Mouse (Mus musculus): ENCODE data around the gene Calu. TPM values are rescaled to one million over a fixed set of nuclear protein-coding genes. Genes with fewer than 3 reads are reported as not detected.
A peak's percentile ranks its signal among the peaks of the same experiment; 100 is the strongest.
"Not testable (repeated sequence)": the region's sequence is repeated elsewhere in the genome, so short reads cannot be mapped to it uniquely, and the experiment has no call there.

The Calu gene
- polyA plus RNA-seq, 1 experiment from 2014 or later = 225 TPM

GRCm38 (mm10) chr6:29322735-29323134 is 25.1 kb upstream of the Calu start:
- WGBS = 85% methylated on average over 4 of the region's 4 CpGs
- H3K4me1 ChIP-seq = peaks cover 4% of the 10 kb centered on the region; the same call in 1 of the 2 replicates
- no peaks in the 10 kb centered on the region for H3K36me3 ChIP-seq (replicated peaks)
- no peak for DNase-seq (ENCODE audit: extremely low spot score, low spot score)
- no peaks in the 10 kb centered on the region for H3K9me3 ChIP-seq
- no peak overlapping the region for H3K4me3 ChIP-seq
- H3K27ac ChIP-seq = no peak overlapping the region
- H3K27me3 ChIP-seq (ENCODE audit: poor library complexity, severe bottlenecking) = no peaks in the 10 kb centered on the region

GRCm38 (mm10) chr6:29326961-29327360 is 20.9 kb upstream of the Calu start:
- Histone ChIP-seq H3K9me3 (no peaks in the 10 kb centered on the region), H3K27ac (no peak overlapping the region), H3K27me3 (ENCODE audit: poor library complexity, severe bottlenecking) (no peaks in the 10 kb centered on the region), H3K4me1 (no peaks in the 10 kb centered on the region), H3K4me3 (no peak overlapping the region), H3K36me3 (replicated peaks) (no peaks in the 10 kb centered on the region)
- no peak for DNase-seq (ENCODE audit: extremely low spot score, low spot score)
- 90% methylated on average over 9 of the region's 9 CpGs for WGBS

GRCm38 (mm10) chr6:29329514-29329913 is 18.4 kb upstream of the Calu start:
- Histone ChIP-seq H3K4me1 (no peaks in the 10 kb centered on the region), H3K36me3 (replicated peaks) (no peaks in the 10 kb centered on the region), H3K4me3 (no peak overlapping the region), H3K27ac (no peak overlapping the region), H3K9me3 (no peaks in the 10 kb centered on the region), H3K27me3 (ENCODE audit: poor library complexity, severe bottlenecking) (no peaks in the 10 kb centered on the region)
- WGBS = 80% methylated on average over 4 of the region's 4 CpGs
- no peak for DNase-seq (ENCODE audit: extremely low spot score, low spot score)

GRCm38 (mm10) chr6:29346512-29346911 is 1.4 kb upstream of the Calu start:
- H3K27ac ChIP-seq; H3K9me3 ChIP-seq; H3K27me3 ChIP-seq (ENCODE audit: poor library complexity, severe bottlenecking); DNase-seq (ENCODE audit: extremely low spot score, low spot score); H3K4me3 ChIP-seq; H3K36me3 ChIP-seq (replicated peaks): not testable (repeated sequence)
- peaks cover 17% of the 10 kb centered on the region for H3K4me1 ChIP-seq
- 91% methylated on average over 2 of the region's 2 CpGs for WGBS

GRCm38 (mm10) chr6:29347189-29347588 is 680 bp upstream of the Calu start:
- Histone ChIP-seq H3K27ac (peak overlapping the region; percentile 95), H3K4me1 (peaks cover 17% of the 10 kb centered on the region), H3K36me3 (replicated peaks) (0 out of 2 replicates have a peak, but pooled peaks cover 6% of the 10 kb centered on the region), H3K27me3 (ENCODE audit: poor library complexity, severe bottlenecking) (no peaks in the 10 kb centered on the region), H3K9me3 (no peaks in the 10 kb centered on the region), H3K4me3 (peak overlapping the region; percentile 92)
- 46% methylated on average over 7 of the region's 7 CpGs for WGBS
- DNase-seq (ENCODE audit: extremely low spot score, low spot score) = no peak

GRCm38 (mm10) chr6:29348371-29348724 is 479 bp downstream of the Calu start:
- peak overlapping the region; percentile 95 for H3K27ac ChIP-seq
- peak overlapping the region; percentile 92 for H3K4me3 ChIP-seq
- WGBS = under 1% methylated on average over 15 of the region's 15 CpGs
- no peaks in the 10 kb centered on the region for H3K27me3 ChIP-seq (ENCODE audit: poor library complexity, severe bottlenecking)
- DNase-seq (ENCODE audit: extremely low spot score, low spot score) = no peak
- 0 out of 2 replicates have a peak, but pooled peaks cover 6% of the 10 kb centered on the region for H3K36me3 ChIP-seq (replicated peaks)
- H3K9me3 ChIP-seq = no peaks in the 10 kb centered on the region
- peaks cover 17% of the 10 kb centered on the region for H3K4me1 ChIP-seq

- no peak for DNase-seq (ENCODE audit: extremely low spot score, low spot score)
- Histone ChIP-seq H3K27me3 (ENCODE audit: poor library complexity, severe bottlenecking) (no peaks in the 10 kb centered on the region), H3K36me3 (replicated peaks) (peaks cover 16% of the 10 kb centered on the region), H3K27ac (no peak overlapping the region), H3K4me3 (no peak overlapping the region), H3K4me1 (peaks cover 17% of the 10 kb centered on the region), H3K9me3 (no peaks in the 10 kb centered on the region)
Measured at GRCm38 (mm10) chr6:29351613-29352012, 3.7 kb downstream of the Calu start.

- no peaks in the 10 kb centered on the region for H3K9me3 ChIP-seq
- peaks cover 9% of the 10 kb centered on the region for H3K4me1 ChIP-seq
- peaks cover 28% of the 10 kb centered on the region for H3K36me3 ChIP-seq (replicated peaks)
- no peaks in the 10 kb centered on the region for H3K27me3 ChIP-seq (ENCODE audit: poor library complexity, severe bottlenecking)
- H3K4me3 ChIP-seq = no peak overlapping the region
- H3K27ac ChIP-seq = no peak overlapping the region
- WGBS = 53% methylated on average over 5 of the region's 5 CpGs
- no peak for DNase-seq (ENCODE audit: extremely low spot score, low spot score)
Measured at GRCm38 (mm10) chr6:29352816-29353215, 4.9 kb downstream of the Calu start.

GRCm38 (mm10) chr6:29359386-29359785 is 11.5 kb downstream of the Calu start:
- Histone ChIP-seq H3K36me3 (replicated peaks) (peaks cover 80% of the 10 kb centered on the region), H3K4me3 (no peak overlapping the region), H3K4me1 (no peaks in the 10 kb centered on the region), H3K9me3 (no peaks in the 10 kb centered on the region), H3K27ac (no peak overlapping the region), H3K27me3 (ENCODE audit: poor library complexity, severe bottlenecking) (no peaks in the 10 kb centered on the region)
- WGBS = 95% methylated on average over 3 of the region's 3 CpGs
- DNase-seq (ENCODE audit: extremely low spot score, low spot score) = no peak

- WGBS = 93% methylated on average over 6 of the region's 6 CpGs
- Histone ChIP-seq H3K4me1 (no peaks in the 10 kb centered on the region), H3K4me3 (no peak overlapping the region), H3K27me3 (ENCODE audit: poor library complexity, severe bottlenecking) (no peaks in the 10 kb centered on the region), H3K36me3 (replicated peaks) (peaks cover 87% of the 10 kb centered on the region), H3K27ac (no peak overlapping the region), H3K9me3 (no peaks in the 10 kb centered on the region)
- no peak for DNase-seq (ENCODE audit: extremely low spot score, low spot score)
Measured at GRCm38 (mm10) chr6:29360211-29360610, 12.3 kb downstream of the Calu start.

- peaks cover 91% of the 10 kb centered on the region for H3K36me3 ChIP-seq (replicated peaks)
- WGBS = 71% methylated on average over 7 of the region's 7 CpGs
- no peak overlapping the region for H3K27ac ChIP-seq
- H3K4me3 ChIP-seq = no peak overlapping the region
- no peaks in the 10 kb centered on the region for H3K9me3 ChIP-seq
- H3K4me1 ChIP-seq = no peaks in the 10 kb centered on the region
- no peaks in the 10 kb centered on the region for H3K27me3 ChIP-seq (ENCODE audit: poor library complexity, severe bottlenecking)
- DNase-seq (ENCODE audit: extremely low spot score, low spot score) = no peak
Measured at GRCm38 (mm10) chr6:29362246-29363128, 14.6 kb downstream of the Calu start.

GRCm38 (mm10) chr6:29363129-29363515 is 15.3 kb downstream of the Calu start:
- peaks cover 91% of the 10 kb centered on the region for H3K36me3 ChIP-seq (replicated peaks)
- WGBS = 87% methylated on average over 3 of the region's 3 CpGs
- no peaks in the 10 kb centered on the region for H3K9me3 ChIP-seq
- H3K4me3 ChIP-seq = no peak overlapping the region
- H3K27ac ChIP-seq = no peak overlapping the region
- H3K4me1 ChIP-seq = no peaks in the 10 kb centered on the region
- no peak for DNase-seq (ENCODE audit: extremely low spot score, low spot score)
- no peaks in the 10 kb centered on the region for H3K27me3 ChIP-seq (ENCODE audit: poor library complexity, severe bottlenecking)

GRCm38 (mm10) chr6:29365277-29365676 is 17.4 kb downstream of the Calu start:
- H3K27me3 ChIP-seq (ENCODE audit: poor library complexity, severe bottlenecking) = no peaks in the 10 kb centered on the region
- H3K4me1 ChIP-seq = no peaks in the 10 kb centered on the region
- no peak overlapping the region for H3K27ac ChIP-seq
- DNase-seq (ENCODE audit: extremely low spot score, low spot score) = no peak
- no peaks in the 10 kb centered on the region for H3K9me3 ChIP-seq
- no peak overlapping the region for H3K4me3 ChIP-seq
- 83% methylated on average over 1 of the region's 1 CpGs for WGBS
- H3K36me3 ChIP-seq (replicated peaks) = peaks cover 91% of the 10 kb centered on the region

All from forebrain, embryonic 10.5 days (tissue).